Mouse (Mus musculus): Measurements from ENCODE around the gene Zfr2. TPM values are rescaled to one million over a fixed set of nuclear protein-coding genes. Genes with fewer than 3 reads are reported as not detected.
A peak's percentile ranks its signal among the peaks of the same experiment; 100 is the strongest.

The Zfr2 gene
- 0.81 and 1.7 TPM in 2 replicates for polyA plus RNA-seq (2015; fragmentation: Nextera tagmentation; extraction: Ambion mirVana)

- DNase-seq (ENCODE audit: low spot score): peak; percentile 92
Measured at GRCm38 (mm10) chr10:81232580-81233225, at the start of gene Zfr2. TSS of gene Zfr2 (plus strand) at chr10:81233155.

- DNase-seq (ENCODE audit: low spot score): no peak
Measured at GRCm38 (mm10) chr10:81183805-81184204, 49.1 kb upstream of the Zfr2 start, which contains the start of gene 4930442H23Rik. TSS of gene 4930442H23Rik (minus strand) at chr10:81183849.

GRCm38 (mm10) chr10:81184765-81185164 lies 48.2 kb upstream of the Zfr2 start:
- no peak for DNase-seq (ENCODE audit: low spot score)

- no peak for DNase-seq (ENCODE audit: low spot score)
Measured at GRCm38 (mm10) chr10:81187161-81187560, 45.8 kb upstream of the Zfr2 start.

GRCm38 (mm10) chr10:81189821-81190220 lies 43.1 kb upstream of the Zfr2 start:
- DNase-seq (ENCODE audit: low spot score): no peak

- peak; percentile 40 for DNase-seq (ENCODE audit: low spot score)
Measured at GRCm38 (mm10) chr10:81190236-81190911, 42.6 kb upstream of the Zfr2 start.

GRCm38 (mm10) chr10:81190912-81191321 lies 42.0 kb upstream of the Zfr2 start:
- no peak for DNase-seq (ENCODE audit: low spot score)

GRCm38 (mm10) chr10:81191342-81191982 lies 41.5 kb upstream of the Zfr2 start:
- DNase-seq (ENCODE audit: low spot score): no peak

- peak; percentile 93 for DNase-seq (ENCODE audit: low spot score)
Measured at GRCm38 (mm10) chr10:81192270-81192967, 40.5 kb upstream of the Zfr2 start.

- no peak for DNase-seq (ENCODE audit: low spot score)
Measured at GRCm38 (mm10) chr10:81192968-81193501, 39.9 kb upstream of the Zfr2 start.

GRCm38 (mm10) chr10:81193991-81194774 lies 38.8 kb upstream of the Zfr2 start:
- DNase-seq (ENCODE audit: low spot score): peak; percentile 60

- DNase-seq (ENCODE audit: low spot score): no peak
Measured at GRCm38 (mm10) chr10:81195300-81195699, 37.7 kb upstream of the Zfr2 start.

GRCm38 (mm10) chr10:81196470-81197065 lies 36.4 kb upstream of the Zfr2 start:
- DNase-seq (ENCODE audit: low spot score): no peak

GRCm38 (mm10) chr10:81197305-81197704 lies 35.6 kb upstream of the Zfr2 start:
- no peak for DNase-seq (ENCODE audit: low spot score)

- peak; percentile 75 for DNase-seq (ENCODE audit: low spot score)
Measured at GRCm38 (mm10) chr10:81198230-81198629, 34.7 kb upstream of the Zfr2 start.

GRCm38 (mm10) chr10:81198990-81199389 lies 34.0 kb upstream of the Zfr2 start:
- no peak for DNase-seq (ENCODE audit: low spot score)

- no peak for DNase-seq (ENCODE audit: low spot score)
Measured at GRCm38 (mm10) chr10:81200141-81200540, 32.8 kb upstream of the Zfr2 start.

- no peak for DNase-seq (ENCODE audit: low spot score)
Measured at GRCm38 (mm10) chr10:81200605-81201287, 32.2 kb upstream of the Zfr2 start.
